Mouse (Mus musculus) forebrain, embryonic 15.5 days (tissue): ENCODE results near the gene Snapc1. TPM values are rescaled to one million over a fixed set of nuclear protein-coding genes. Genes with fewer than 3 reads are reported as not detected.

Source experiments
- ATAC-seq: fragments of 200-750 bp; cut with Nextera tagmentation; replicated peaks from 2 replicates; pipeline ENCODE4 v1.8.0; 2017; ENCODE audit warnings: mild to moderate bottlenecking, moderate TSS enrichment, moderate library complexity
- H3K27ac ChIP-seq: fragments of 300-500 bp; sonication (generic); replicated peaks from 2 replicates; pipeline ENCODE4 v1.5.1; 2015; ENCODE audit warnings: mild to moderate bottlenecking, inconsistent platforms
- H3K27me3 ChIP-seq: fragments of 300-500 bp; sonication (generic); 2 replicates; pipeline ENCODE4 v1.6.1; 2015; ENCODE audit warnings: inconsistent platforms
- H3K36me3 ChIP-seq: fragments of 300-500 bp; sonication (generic); 2 replicates; pipeline ENCODE4 v1.6.1; 2015; ENCODE audit warnings: mild to moderate bottlenecking, inconsistent platforms
- H3K4me1 ChIP-seq: fragments of 300-500 bp; sonication (generic); 2 replicates; pipeline ENCODE4 v1.6.1; 2015; ENCODE audit warnings: inconsistent platforms
- H3K4me2 ChIP-seq: fragments of 300-500 bp; sonication (generic); replicated peaks from 2 replicates; pipeline ENCODE4 v1.6.1; 2015; ENCODE audit warnings: mild to moderate bottlenecking, inconsistent platforms
- H3K4me3 ChIP-seq: fragments of 300-500 bp; sonication (generic); 2 replicates; pipeline ENCODE4 v1.5.1; 2015; ENCODE audit warnings: mild to moderate bottlenecking, inconsistent platforms
- H3K9ac ChIP-seq: fragments of 300-500 bp; sonication (generic); replicated peaks from 2 replicates; pipeline ENCODE4 v1.6.1; 2015; ENCODE audit warnings: mild to moderate bottlenecking, inconsistent platforms
- H3K9me3 ChIP-seq: fragments of 300-500 bp; sonication (generic); 2 replicates; pipeline ENCODE4 v1.6.1; 2016; ENCODE audit warnings: inconsistent platforms
- WGBS: fragments of 180-500 bp; shearing (Covaris S2); methylation state at CpG from one replicate; pipeline ENCODE4 v1.1.7; 2015; ENCODE audit warnings: mixed read lengths; 5-methylcytosine and 5-hydroxymethylcytosine counted together
- polyA plus RNA-seq: library from polyadenylated mRNA; unstranded; fragments of >200 nt; fragmentation: Nextera tagmentation; extraction: Ambion mirVana; gene quantifications from 2 replicates; pipeline ENCODE4 v1.2.1, GENCODE M21; 2015

Snapc1 gene
- polyA plus RNA-seq, 1 experiment from 2014 or later: 41.6 TPM

- Histone ChIP-seq H3K27me3 (no peaks in the 10 kb centered on the region), H3K9me3 (no peaks in the 10 kb centered on the region), H3K27ac (peak within 1 kb of the TSS; percentile 75), H3K4me2 (peak within 1 kb of the TSS; percentile 72), H3K36me3 (no peaks in the 10 kb centered on the region), H3K4me3 (peak within 1 kb of the TSS; percentile 79), H3K4me1 (peaks cover 16% of the 10 kb centered on the region), H3K9ac (peak within 1 kb of the TSS; percentile 80)
- ATAC-seq: peak; percentile 87
- 0% methylated on average over 44 of the region's 67 CpGs for WGBS
Observed at GRCm38 (mm10) chr12:73997297-73998127, 33.2 kb downstream of the Snapc1 start, which contains the start of gene Syt16. Gene Syt16, plus strand, starts transcription at chr12:73997661.

- H3K4me2 ChIP-seq: peak overlapping the region; percentile 72
- H3K9me3 ChIP-seq: no peaks in the 10 kb centered on the region
- H3K27ac ChIP-seq: peak overlapping the region; percentile 75
- 26% methylated on average over 5 of the region's 5 CpGs for WGBS
- H3K9ac ChIP-seq: peak overlapping the region; percentile 80
- ATAC-seq: no peak
- no peaks in the 10 kb centered on the region for H3K36me3 ChIP-seq
- H3K27me3 ChIP-seq: no peaks in the 10 kb centered on the region
- peaks cover 16% of the 10 kb centered on the region for H3K4me1 ChIP-seq
- H3K4me3 ChIP-seq: peak overlapping the region; percentile 79
Observed at GRCm38 (mm10) chr12:73998128-73998456, 33.8 kb downstream of the Snapc1 start.

GRCm38 (mm10) chr12:74002449-74002848, 38.2 kb downstream of the Snapc1 start:
- H3K4me3 ChIP-seq: no peak overlapping the region
- ATAC-seq: no peak
- H3K27me3 ChIP-seq: no peaks in the 10 kb centered on the region
- no peak overlapping the region for H3K27ac ChIP-seq
- WGBS: 90% methylated on average over 9 of the region's 9 CpGs
- H3K9ac ChIP-seq: no peak overlapping the region
- no peaks in the 10 kb centered on the region for H3K36me3 ChIP-seq
- no peak overlapping the region for H3K4me2 ChIP-seq
- no peaks in the 10 kb centered on the region for H3K9me3 ChIP-seq
- H3K4me1 ChIP-seq: peaks cover 9% of the 10 kb centered on the region

DNA sequence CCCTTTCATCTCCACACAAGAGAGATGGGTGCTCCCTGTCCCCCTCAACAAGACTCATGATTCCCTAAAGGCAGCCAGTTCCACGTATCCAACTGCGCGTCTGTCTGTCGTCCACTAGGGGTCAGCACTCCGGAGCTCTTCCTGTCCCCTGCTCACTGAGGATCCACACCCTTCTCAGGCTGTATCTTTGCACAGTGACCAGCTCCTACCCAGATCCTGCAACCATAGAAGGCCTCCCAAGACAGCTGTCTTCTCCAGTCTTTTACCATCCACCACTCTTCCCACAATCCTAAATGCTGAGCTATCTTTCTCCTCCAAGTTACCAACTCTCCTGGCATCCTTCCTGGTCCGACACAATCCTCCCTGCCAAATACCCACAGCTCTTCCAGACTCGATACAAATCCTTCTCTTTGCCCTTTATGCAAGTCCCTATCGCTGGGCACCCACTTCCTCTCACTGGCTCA, 45.2 kb downstream of the Snapc1 start:
- no peaks in the 10 kb centered on the region for H3K27me3 ChIP-seq
- H3K9ac ChIP-seq: no peak overlapping the region
- no peak overlapping the region for H3K27ac ChIP-seq
- 21% methylated on average over 8 of the region's 8 CpGs for WGBS
- peaks cover 8% of the 10 kb centered on the region for H3K4me1 ChIP-seq
- no peaks in the 10 kb centered on the region for H3K36me3 ChIP-seq
- no peaks in the 10 kb centered on the region for H3K9me3 ChIP-seq
- H3K4me3 ChIP-seq: no peak overlapping the region
- ATAC-seq: no peak; the same call in 1 of the 2 replicates
- no peak overlapping the region for H3K4me2 ChIP-seq

- Histone ChIP-seq H3K27ac (no peak overlapping the region), H3K4me2 (no peak overlapping the region), H3K9ac (no peak overlapping the region), H3K9me3 (no peaks in the 10 kb centered on the region), H3K27me3 (no peaks in the 10 kb centered on the region), H3K36me3 (no peaks in the 10 kb centered on the region), H3K4me1 (peaks cover 8% of the 10 kb centered on the region), H3K4me3 (no peak overlapping the region)
- peak; percentile 85 for ATAC-seq
- 1% methylated on average over 6 of the region's 6 CpGs for WGBS
Observed at GRCm38 (mm10) chr12:74013739-74014138, 49.5 kb downstream of the Snapc1 start.

DNA sequence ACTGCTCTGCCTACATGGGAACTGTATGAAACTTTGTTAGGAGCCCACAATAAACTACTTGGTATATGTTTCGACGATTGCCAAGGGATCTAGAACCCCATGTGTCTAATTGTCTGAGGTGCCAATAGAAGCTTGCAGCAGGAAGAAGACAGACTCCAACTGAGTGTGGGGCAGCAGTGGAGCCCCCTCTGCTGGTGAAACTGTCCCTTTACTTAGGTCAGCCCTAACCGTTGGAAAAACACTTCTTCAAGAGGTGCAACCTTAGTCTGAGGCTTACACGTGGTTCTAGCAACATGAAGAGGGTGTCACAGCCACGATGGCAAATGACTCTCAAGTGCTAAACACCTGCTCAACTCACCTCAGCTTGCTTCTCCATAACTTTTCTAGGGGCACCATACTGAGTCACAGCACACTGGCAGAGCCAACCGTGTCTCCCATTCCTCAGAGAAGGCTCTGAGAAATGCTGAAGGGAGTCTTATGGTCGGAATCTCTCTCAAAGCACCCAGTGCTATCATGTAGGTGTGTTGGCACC, 50.5 kb downstream of the Snapc1 start:
- Histone ChIP-seq H3K4me2 (no peak overlapping the region), H3K4me3 (no peak overlapping the region), H3K36me3 (no peaks in the 10 kb centered on the region), H3K27ac (no peak overlapping the region), H3K27me3 (no peaks in the 10 kb centered on the region), H3K9me3 (no peaks in the 10 kb centered on the region), H3K9ac (no peak overlapping the region), H3K4me1 (peaks cover 4% of the 10 kb centered on the region)
- 65% methylated on average over 7 of the region's 7 CpGs for WGBS
- no peak for ATAC-seq

DNA sequence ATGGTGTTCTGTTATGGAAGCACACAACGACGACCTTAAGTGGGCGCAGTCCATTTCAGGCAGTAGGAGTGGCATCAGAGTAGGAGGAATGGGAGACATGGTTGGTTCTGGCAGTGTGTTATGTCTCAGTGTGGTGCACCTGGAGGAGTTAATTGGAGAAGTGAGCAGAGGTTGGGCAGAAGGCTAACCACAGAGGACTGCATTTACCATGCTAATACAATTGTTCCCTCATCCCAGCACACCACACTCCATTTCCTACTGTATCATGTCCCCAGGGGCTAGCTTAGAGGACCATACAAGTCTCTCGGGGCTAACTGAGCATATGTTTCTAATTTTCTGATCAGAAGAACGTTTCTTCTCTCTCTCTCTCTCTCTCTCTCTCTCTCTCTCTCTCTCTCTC, 51.2 kb downstream of the Snapc1 start:
- Histone ChIP-seq H3K36me3 (no peaks in the 10 kb centered on the region), H3K27ac (no peak overlapping the region), H3K4me1 (peaks cover 4% of the 10 kb centered on the region), H3K4me3 (no peak overlapping the region), H3K9me3 (no peaks in the 10 kb centered on the region), H3K27me3 (no peaks in the 10 kb centered on the region), H3K4me2 (no peak overlapping the region), H3K9ac (no peak overlapping the region)
- no peak for ATAC-seq
- WGBS: 78% methylated on average over 5 of the region's 5 CpGs

GRCm38 (mm10) chr12:74023260-74023659, 59.0 kb downstream of the Snapc1 start:
- no peaks in the 10 kb centered on the region for H3K36me3 ChIP-seq
- no peak overlapping the region for H3K4me2 ChIP-seq
- H3K4me1 ChIP-seq: peaks cover 6% of the 10 kb centered on the region; the same call in 1 of the 2 replicates
- H3K9me3 ChIP-seq: no peaks in the 10 kb centered on the region
- H3K27ac ChIP-seq: peak overlapping the region; percentile 54
- H3K27me3 ChIP-seq: no peaks in the 10 kb centered on the region
- 29% methylated on average over 5 of the region's 5 CpGs for WGBS
- peak; percentile 73 for ATAC-seq
- H3K9ac ChIP-seq: no peak overlapping the region
- H3K4me3 ChIP-seq: no peak overlapping the region

- Histone ChIP-seq H3K9ac (no peak overlapping the region), H3K27me3 (no peaks in the 10 kb centered on the region), H3K4me2 (no peak overlapping the region), H3K4me3 (no peak overlapping the region), H3K9me3 (no peaks in the 10 kb centered on the region), H3K36me3 (no peaks in the 10 kb centered on the region), H3K27ac (no peak overlapping the region), H3K4me1 (peaks cover 6% of the 10 kb centered on the region; the same call in 1 of the 2 replicates)
- WGBS: 96% methylated on average over 2 of the region's 2 CpGs
- no peak for ATAC-seq
Observed at GRCm38 (mm10) chr12:74024912-74025311, 60.6 kb downstream of the Snapc1 start.

Other genes starting within 250 kb of the Snapc1 start
- 88.3 and 89.2 TPM in 2 replicates for gene Hif1a, start 63.1 kb upstream of the Snapc1 start, polyA plus RNA-seq
- gene Gm49321, start 26.8 kb upstream of the Snapc1 start, polyA plus RNA-seq: 24.3 and 24.6 TPM in 2 replicates
- 55.0 and 66.8 TPM in 2 replicates for gene Syt16, start 33.2 kb downstream of the Snapc1 start, polyA plus RNA-seq